ENCODE assay signal across 16 mouse cellular contexts in the genomic region with DNA sequence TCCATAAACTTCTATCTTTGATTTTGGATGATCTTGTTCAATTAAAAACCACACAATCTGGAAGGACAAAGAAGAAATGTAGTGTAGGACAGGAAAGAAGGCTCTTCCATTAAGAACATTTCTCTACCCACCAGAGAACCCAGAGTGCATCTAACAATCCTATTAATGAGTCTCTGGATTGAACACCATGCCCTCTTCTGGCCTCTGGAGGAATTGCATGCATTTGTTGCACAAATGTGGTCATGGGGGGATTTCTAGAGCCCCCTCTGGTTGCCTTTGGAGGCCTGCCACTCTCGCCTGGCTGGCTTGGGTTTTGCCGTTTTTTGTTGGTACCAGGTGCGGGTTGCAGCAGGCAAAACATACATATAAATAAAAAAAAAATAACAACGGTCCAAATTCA. TPM values are rescaled to one million over a fixed set of nuclear protein-coding genes. Genes with fewer than 3 reads are reported as not detected.
A peak's percentile ranks its signal among the peaks of the same experiment; 100 is the strongest.
DNase-seq lines count a peak whose midpoint lies in the region; ATAC-seq and TF ChIP-seq lines count a peak whose summit lies in the region.
"Not testable (repeated sequence)": the region's sequence is repeated elsewhere in the genome, so short reads cannot be mapped to it uniquely, and the experiment has no call there.
"Had no signal": no experiment of that assay in that cellular context is flagged by ENCODE, and none has a peak within 500 bp of the region (broad histone marks: within the 10 kb centered on the region; RNA-seq: fewer than 3 reads in every experiment).

No protein-coding gene starts in this region.

- not testable (repeated sequence) for ATAC-seq in forebrain, postnatal 0 days; liver, embryonic 14.5 days (ENCODE audit: insufficient read depth)

- 0 out of 2 replicates have a peak, but pooled peaks have one; percentile 8 for TF ChIP-seq CTCF in forebrain, postnatal 0 days (IDR thresholded peaks at IDR 0.05; ENCODE audit: low read depth)
- TF ChIP-seq CTCF in liver, embryonic 14.5 days (IDR thresholded peaks at IDR 0.05; ENCODE audit: low read depth) = 0 out of 2 replicates have a peak, but pooled peaks have one; percentile 7

- not testable (repeated sequence) for H3K4me1 ChIP-seq in forebrain, postnatal 0 days (ENCODE audit: insufficient read depth); liver, embryonic 14.5 days (replicated peaks; ENCODE audit: control insufficient read depth in 2 of 2, insufficient read depth in 2 of 2, low read length in 1 of 2)

- H3K36me3 ChIP-seq in forebrain, postnatal 0 days (ENCODE audit: insufficient read depth); liver, embryonic 14.5 days (replicated peaks; ENCODE audit: control insufficient read depth, insufficient read depth, low read depth): not testable (repeated sequence)

- intact Hi-C loops in heart, postnatal 10 days (cut with DNase I) = not testable (repeated sequence)

- H3K4me2 ChIP-seq in forebrain, postnatal 0 days (ENCODE audit: low read depth); liver, embryonic 14.5 days (ENCODE audit: low read depth): not testable (repeated sequence)

- H3K4me3 ChIP-seq in forebrain, postnatal 0 days (ENCODE audit: low read depth, low read length); liver, embryonic 14.5 days (ENCODE audit: insufficient read depth in 1 of 2, low read depth in 2 of 2, low read length in 2 of 2): not testable (repeated sequence)

- not testable (repeated sequence) for H3K9ac ChIP-seq in forebrain, postnatal 0 days; liver, embryonic 14.5 days (replicated peaks)

- H3K27me3 ChIP-seq in forebrain, postnatal 0 days (ENCODE audit: insufficient read depth, low read length); liver, embryonic 14.5 days (ENCODE audit: control insufficient read depth, insufficient read depth, low read length): not testable (repeated sequence)

- H3K27ac ChIP-seq in forebrain, postnatal 0 days (ENCODE audit: low read depth, low read length); liver, embryonic 14.5 days: not testable (repeated sequence)

- not testable (repeated sequence) for H3K9me3 ChIP-seq in forebrain, postnatal 0 days (ENCODE audit: low read length); liver, embryonic 14.5 days (ENCODE audit: control insufficient read depth, low read length)

- not testable (repeated sequence) for TF ChIP-seq EP300 in liver, embryonic 14.5 days (IDR thresholded peaks at IDR 0.05; ENCODE audit: low read depth)

- peak; percentile 78 for DNase-seq in adrenal gland, postnatal 10 days
- DNase-seq in forebrain, postnatal 0 days; liver, embryonic 14.5 days (ENCODE audit: low read depth in 3 of 3, low spot score in 3 of 3): not testable (repeated sequence)
- peak; percentile 35 to 62 for DNase-seq in heart, postnatal 10 days
- peak; percentile 61 to 81 for DNase-seq in kidney, postnatal 25 days
- peak; percentile 48 to 87 for DNase-seq in layer of hippocampus, postnatal 25 days (ENCODE audit: extremely low spot score in 1 of 2, low spot score in 1 of 2)
- peak; percentile 67 for DNase-seq in right cerebral cortex, adult 18-20 months
- DNase-seq in thymus, postnatal 14 days = peak; percentile 32

- 55% methylated on average over 3 of the region's 4 CpGs for WGBS in forebrain, postnatal 0 days
- WGBS in liver, embryonic 14.5 days (ENCODE audit: insufficient replicate concordance) = 28% methylated on average over 3 of the region's 4 CpGs

RNA-seq across cellular contexts. Expression of gene Gm2832, which starts 15.3 kb away (rescaled TPM):
- under 1 TPM in 1 of 2 experiments, not detected in 1; 0.30 TPM for total RNA-seq in adrenal gland, postnatal 10 days (2021)
- 0.31 TPM in 1 of 2 replicates, not detected in the other for total RNA-seq in forebrain, postnatal 0 days (2014; rRNA removed)
- 0.13 and 0.16 TPM in 2 replicates for polyA plus RNA-seq in forebrain, postnatal 0 days (2015; fragmentation: Nextera tagmentation; extraction: Ambion mirVana)
- not detected for total RNA-seq in heart, postnatal 10 days (2021)
- total RNA-seq in layer of hippocampus, postnatal 25 days (2021) = not detected
- not detected in 2 replicates for polyA plus RNA-seq in liver, embryonic 14.5 days (2012; rRNA removed)
- polyA plus RNA-seq in liver, embryonic 14.5 days (2014; fragmentation: Nextera tagmentation; extraction: Ambion mirVana) = not detected in 2 replicates
- total RNA-seq: gastrocnemius, adult 18-20 months had no signal
- polyA plus RNA-seq: forebrain, embryonic 10.5 days; heart, embryonic 12.5 days; hindbrain, embryonic 12.5 days; limb, embryonic 15.5 days; lung, embryonic 16.5 days; midbrain, embryonic 11.5 days; thymus, postnatal 0 days had no signal
